In the genomic region with DNA sequence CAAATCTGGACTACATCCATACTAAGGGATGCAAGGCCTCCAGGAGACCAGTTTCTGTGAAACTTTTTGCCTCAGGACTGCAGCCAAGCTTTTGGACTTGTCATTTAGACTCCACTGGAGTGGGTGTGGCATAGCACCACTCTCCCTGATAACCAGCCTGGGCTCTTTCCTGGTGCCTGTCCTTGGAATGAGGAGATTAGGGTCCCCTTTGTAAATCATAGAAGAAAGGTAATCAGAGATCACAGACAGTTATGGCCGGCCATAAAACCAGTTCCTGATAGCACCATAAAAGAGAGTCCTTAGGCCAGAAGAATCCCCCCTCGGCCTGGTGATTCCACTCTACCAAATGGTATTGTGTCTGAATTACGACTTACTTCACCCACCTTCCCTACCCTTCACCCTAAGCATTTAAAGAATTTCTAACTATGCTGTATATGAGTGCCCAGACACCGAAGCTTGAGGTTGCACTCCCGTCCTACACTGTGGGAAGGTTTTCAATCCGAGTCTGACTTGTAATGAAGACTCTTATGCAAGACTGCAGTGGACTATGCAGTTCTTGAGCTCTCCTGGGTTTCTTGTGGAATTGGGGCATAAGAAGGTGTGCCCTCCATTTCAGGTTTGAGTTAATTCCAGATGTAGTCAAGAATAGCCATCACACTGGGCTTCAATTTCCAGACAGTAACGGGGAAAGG, we compare ENCODE assay signal across 31 mouse cellular contexts. TPM values are rescaled to one million over a fixed set of nuclear protein-coding genes. Genes with fewer than 3 reads are reported as not detected.
"Had no signal": no experiment of that assay in that cellular context is flagged by ENCODE, and none has a peak within 500 bp of the region (broad histone marks: within the 10 kb centered on the region; RNA-seq: fewer than 3 reads in every experiment).

No protein-coding gene starts in this region.

RNA-seq across cellular contexts. Expression of gene Apol10a, which starts 2.0 kb away (rescaled TPM):
- polyA plus RNA-seq: limb, embryonic 10.5 days; limb, embryonic 11.5 days; limb, embryonic 12.5 days; limb, embryonic 13.5 days; limb, embryonic 14.5 days; limb, embryonic 15.5 days; liver, embryonic 11.5 days; liver, embryonic 15.5 days; liver, embryonic 16.5 days; liver, postnatal 0 days; lung, adult 2 months; lung, embryonic 14.5 days; lung, embryonic 15.5 days; lung, embryonic 16.5 days; lung, postnatal 0 days; macrophage; midbrain, embryonic 10.5 days; midbrain, embryonic 11.5 days; midbrain, embryonic 12.5 days; midbrain, embryonic 13.5 days; midbrain, embryonic 14.5 days; midbrain, embryonic 15.5 days; midbrain, embryonic 16.5 days; midbrain, postnatal 0 days; myocyte; neural tube, embryonic 11.5 days; neural tube, embryonic 12.5 days had no signal

RNA-seq across cellular contexts. Expression of gene Apol7b, which starts 27.6 kb away (rescaled TPM):
- polyA plus RNA-seq: limb, embryonic 10.5 days; limb, embryonic 11.5 days; limb, embryonic 12.5 days; limb, embryonic 15.5 days; liver, adult 2 months; liver, embryonic 11.5 days; liver, embryonic 12.5 days; liver, embryonic 13.5 days; liver, embryonic 14.5 days; liver, embryonic 15.5 days; liver, embryonic 16.5 days; liver, postnatal 0 days; lung, adult 2 months; lung, embryonic 14.5 days; lung, embryonic 15.5 days; lung, embryonic 16.5 days; lung, postnatal 0 days; macrophage; midbrain, embryonic 10.5 days; midbrain, embryonic 11.5 days; midbrain, embryonic 12.5 days; midbrain, embryonic 13.5 days; midbrain, embryonic 14.5 days; midbrain, embryonic 15.5 days; midbrain, embryonic 16.5 days; midbrain, postnatal 0 days; myocyte; neural tube, embryonic 11.5 days; neural tube, embryonic 12.5 days had no signal

RNA-seq across cellular contexts. Expression of gene Apol11a, which starts 33.2 kb away (rescaled TPM):
- polyA plus RNA-seq: limb, embryonic 10.5 days; limb, embryonic 11.5 days; limb, embryonic 12.5 days; limb, embryonic 13.5 days; limb, embryonic 14.5 days; limb, embryonic 15.5 days; liver, adult 2 months; liver, embryonic 11.5 days; liver, postnatal 0 days; lung, adult 2 months; lung, embryonic 14.5 days; lung, embryonic 15.5 days; lung, embryonic 16.5 days; lung, postnatal 0 days; macrophage; midbrain, embryonic 10.5 days; midbrain, embryonic 11.5 days; midbrain, embryonic 12.5 days; midbrain, embryonic 13.5 days; midbrain, embryonic 14.5 days; midbrain, embryonic 15.5 days; midbrain, embryonic 16.5 days; midbrain, postnatal 0 days; neural tube, embryonic 11.5 days; neural tube, embryonic 12.5 days had no signal

RNA-seq across cellular contexts. Expression of gene Apol7c, which starts 58.3 kb away (rescaled TPM):
- polyA plus RNA-seq: limb, embryonic 10.5 days; limb, embryonic 11.5 days; limb, embryonic 12.5 days; limb, embryonic 13.5 days; limb, embryonic 15.5 days; liver, embryonic 12.5 days; liver, embryonic 13.5 days; liver, embryonic 15.5 days; liver, postnatal 0 days; lung, embryonic 14.5 days; lung, embryonic 16.5 days; midbrain, embryonic 10.5 days; midbrain, embryonic 11.5 days; midbrain, embryonic 12.5 days; midbrain, embryonic 13.5 days; midbrain, embryonic 14.5 days; midbrain, embryonic 15.5 days; midbrain, embryonic 16.5 days; midbrain, postnatal 0 days; myocyte; neural tube, embryonic 11.5 days; neural tube, embryonic 12.5 days had no signal
